Mouse (Mus musculus) R1 (cell line): Measurements from ENCODE around the gene Nfatc3.

Experiments
- DNase-seq: peaks from one replicate; pipeline ENCODE4 v3.0.0-alpha.2; 2018; ENCODE audit warnings: low read depth, low spot score

The Nfatc3 gene

GRCm38 (mm10) chr8:106126055-106126454, 67.4 kb downstream of the Nfatc3 start:
- DNase-seq, result no peak

DNA sequence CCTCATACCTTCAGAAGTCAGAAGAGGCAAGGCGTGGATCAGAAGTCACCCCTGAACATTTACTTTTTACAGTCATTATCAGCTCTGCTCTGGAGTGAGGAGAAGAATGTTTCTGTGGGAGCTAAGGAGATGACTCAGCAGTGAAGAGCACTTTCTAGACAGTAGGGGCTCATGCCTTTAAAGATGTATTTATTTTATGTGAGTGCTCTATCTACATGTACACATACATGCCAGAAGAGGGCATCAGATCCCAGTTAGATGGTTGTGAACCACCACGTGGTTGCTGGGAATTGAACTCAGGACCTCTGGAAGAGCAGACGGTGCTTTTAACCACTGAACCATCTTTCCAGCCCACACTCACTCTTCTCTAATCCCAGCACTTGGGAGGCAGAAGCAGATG, 68.4 kb downstream of the Nfatc3 start:
- DNase-seq, result peak; percentile 63

GRCm38 (mm10) chr8:106127882-106128410, 69.3 kb downstream of the Nfatc3 start:
- DNase-seq, result no peak

- DNase-seq, result no peak
Measured at GRCm38 (mm10) chr8:106129232-106129930, 70.7 kb downstream of the Nfatc3 start.

DNA sequence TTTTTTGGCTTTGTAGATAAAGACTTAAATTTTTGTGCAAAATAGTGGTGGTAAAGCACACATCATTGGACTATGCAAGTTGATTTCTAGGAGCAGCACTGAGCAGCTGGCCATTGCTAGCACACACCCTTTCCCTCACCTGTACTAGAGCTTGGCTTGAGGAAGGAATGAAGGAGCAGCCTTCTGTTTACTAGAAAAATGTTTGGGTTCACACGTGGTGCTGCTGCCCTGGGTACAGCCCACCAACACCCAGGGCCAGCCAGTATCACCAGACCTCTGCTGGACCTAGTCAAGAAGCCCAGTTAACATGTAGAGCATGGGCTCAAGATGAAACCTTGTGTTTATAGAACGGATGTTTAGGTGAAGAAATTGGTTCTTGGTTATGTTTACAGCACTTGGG, 71.4 kb downstream of the Nfatc3 start:
- no peak for DNase-seq

GRCm38 (mm10) chr8:106130505-106130904, 71.9 kb downstream of the Nfatc3 start:
- DNase-seq, result no peak

- DNase-seq, result no peak
Measured at GRCm38 (mm10) chr8:106131021-106131420, 72.4 kb downstream of the Nfatc3 start.

DNA sequence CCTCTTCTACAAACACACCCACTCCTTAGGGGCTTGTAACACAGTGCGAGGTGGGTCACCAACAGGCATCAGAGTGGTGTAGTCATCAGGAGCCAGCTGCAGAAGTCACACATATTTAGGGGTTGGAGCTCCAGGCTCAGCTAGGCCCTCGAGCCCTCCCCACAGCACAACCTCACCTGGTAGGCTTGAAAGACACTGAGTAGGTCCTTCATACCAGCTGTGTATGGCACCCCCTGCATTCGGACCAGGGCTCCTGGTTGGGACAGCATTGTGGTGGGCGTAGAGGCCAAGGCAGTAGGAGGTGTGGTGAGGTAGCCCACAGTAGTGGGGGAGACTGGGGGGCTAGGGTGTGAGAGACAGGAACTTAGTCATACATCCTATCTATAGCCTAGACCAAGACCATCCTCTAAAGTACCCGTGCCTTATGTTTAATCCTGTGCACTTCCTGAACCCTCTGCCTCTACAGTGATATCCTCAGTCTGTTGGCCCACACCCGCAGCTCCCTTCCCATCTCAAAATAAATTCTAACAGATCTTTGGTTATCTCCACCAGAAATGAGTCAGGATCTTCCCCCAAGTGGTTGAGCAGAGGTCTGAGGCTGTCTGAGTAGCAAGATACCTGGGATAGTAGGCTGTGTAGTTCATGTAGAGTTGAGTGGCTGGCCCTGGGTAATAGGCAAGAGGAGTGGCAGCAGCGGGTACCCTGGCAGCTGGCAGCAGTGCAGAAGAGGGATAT, 73.0 kb downstream of the Nfatc3 start:
- DNase-seq, result no peak

DNA sequence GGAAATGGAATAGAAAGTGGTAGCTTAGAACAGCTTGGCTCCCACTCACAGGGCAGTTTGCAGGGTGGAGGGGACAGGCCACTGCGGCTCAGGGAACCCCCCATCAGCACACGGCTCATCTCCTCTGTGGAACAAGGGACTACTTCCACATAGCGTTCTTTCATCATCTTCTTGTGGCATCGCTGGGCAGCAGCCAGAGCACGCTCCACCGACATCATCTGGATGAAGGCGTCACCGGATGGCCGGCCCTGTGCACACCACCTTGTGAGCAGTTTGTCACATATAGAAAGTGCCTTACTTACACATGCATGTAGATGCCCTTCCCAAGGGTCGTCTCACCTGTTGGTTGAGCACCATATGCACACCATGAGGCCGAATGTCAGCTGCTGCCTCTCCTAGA, 73.7 kb downstream of the Nfatc3 start:
- DNase-seq, result no peak

GRCm38 (mm10) chr8:106133526-106133925, 74.9 kb downstream of the Nfatc3 start:
- DNase-seq, result no peak

GRCm38 (mm10) chr8:106133946-106134345, 75.3 kb downstream of the Nfatc3 start:
- no peak for DNase-seq

DNA sequence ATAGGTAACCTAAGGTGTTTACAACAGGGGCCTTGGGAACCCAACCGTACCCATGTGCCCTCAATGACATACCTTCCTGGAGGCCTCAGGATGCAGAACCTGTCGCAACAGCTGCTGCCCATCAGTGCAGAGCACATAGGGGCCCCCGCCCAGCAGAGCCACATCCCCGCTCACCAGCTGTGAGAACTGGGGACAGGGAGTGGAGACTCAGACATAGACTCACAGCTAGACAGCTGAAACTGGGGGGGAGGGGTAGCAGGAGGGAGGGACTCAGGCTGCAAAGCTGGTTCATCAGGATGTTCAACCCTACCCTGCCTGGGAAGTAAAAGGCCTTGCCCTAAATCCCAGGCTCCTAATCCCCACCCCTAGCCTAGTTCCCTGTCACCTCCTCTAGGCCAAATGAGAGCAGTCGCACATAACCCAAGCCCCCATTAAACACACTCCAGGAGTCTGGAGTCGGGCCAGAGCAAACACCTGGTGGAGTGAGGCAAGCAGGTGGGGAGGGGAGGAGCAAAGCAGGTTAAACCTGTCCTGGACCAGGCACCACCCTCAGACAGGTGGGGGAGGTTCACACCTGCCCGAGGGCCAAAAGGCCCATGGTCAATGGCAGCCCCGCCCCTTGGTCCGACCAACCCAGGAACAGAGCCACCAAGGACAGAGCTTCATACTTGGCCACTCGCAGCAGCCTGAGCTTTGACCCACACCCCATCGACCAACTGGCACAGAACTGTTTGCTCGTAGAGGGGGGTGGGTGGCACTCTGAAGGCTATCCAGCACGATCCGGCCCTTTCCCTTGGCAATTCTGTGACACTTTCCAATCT, 76.3 kb downstream of the Nfatc3 start:
- peak; percentile 70 for DNase-seq

DNA sequence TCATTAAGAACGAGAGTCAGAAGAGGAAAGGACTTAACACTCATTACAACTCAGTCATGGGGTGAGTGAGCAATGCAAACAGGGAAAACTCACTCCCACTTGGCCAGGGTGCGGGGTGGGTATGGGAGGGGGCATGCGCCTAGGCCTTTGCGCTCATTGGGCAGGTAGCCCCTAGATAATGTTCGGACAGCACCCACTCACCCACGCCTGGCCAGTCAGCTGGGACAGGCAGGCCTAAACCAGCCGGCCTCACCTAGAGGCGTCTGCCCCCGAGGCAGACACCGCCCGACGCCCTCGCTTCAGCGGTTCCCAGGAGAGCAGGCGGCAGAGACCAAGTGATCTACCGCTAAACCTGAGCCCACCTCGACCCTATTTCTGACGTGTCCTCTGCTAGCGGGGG, 77.0 kb downstream of the Nfatc3 start:
- no peak for DNase-seq

DNA sequence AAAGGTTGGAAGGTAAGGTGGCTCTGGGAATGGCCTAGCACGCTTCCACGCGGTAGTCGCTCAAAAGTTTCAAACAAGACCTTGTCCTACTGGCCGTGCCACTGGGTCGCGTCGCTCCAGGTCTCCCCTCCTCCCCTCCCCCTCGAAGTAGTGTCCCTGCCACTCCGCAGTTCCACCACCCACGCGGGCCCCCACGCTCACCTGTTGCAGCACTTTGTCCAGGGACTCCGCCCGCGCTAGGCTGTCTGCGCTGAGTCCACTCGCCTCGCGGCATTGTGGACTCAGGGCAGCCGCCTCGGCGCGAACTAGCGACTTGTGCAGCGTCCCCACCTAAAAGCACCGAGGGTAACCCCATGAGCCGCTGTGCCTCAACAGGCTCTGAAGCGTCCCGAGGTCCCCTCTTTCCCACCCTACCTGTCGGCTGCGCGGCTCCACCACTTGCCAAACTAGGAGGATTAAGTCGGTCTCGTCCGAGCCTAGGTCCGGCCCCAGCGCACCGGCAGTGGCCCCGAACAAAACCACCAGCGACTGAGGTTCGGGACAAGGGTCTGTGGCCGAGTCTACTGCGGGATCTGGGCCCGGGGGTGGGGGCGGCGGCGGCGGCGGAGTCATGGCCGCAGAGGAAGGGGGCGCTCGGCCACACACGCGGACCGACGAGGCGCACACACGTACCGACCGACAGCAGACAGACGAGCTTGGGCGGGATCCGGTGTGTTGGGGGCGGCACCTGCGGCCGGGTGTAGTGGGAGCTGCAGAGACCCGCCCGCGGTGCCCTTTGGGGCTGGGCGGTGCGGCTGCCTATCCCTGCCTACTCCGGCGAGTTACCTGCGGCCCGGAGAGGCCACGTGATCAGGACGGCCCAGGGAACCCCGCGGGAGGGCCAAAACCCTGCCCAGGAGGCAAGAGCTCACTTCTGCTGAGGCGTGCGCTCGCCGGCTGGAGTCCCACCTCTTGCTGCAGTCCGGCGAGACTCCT, 77.8 kb downstream of the Nfatc3 start, which contains the start of gene Esrp2:
Esrp2 (minus strand) TSS at position 819 of the 975 bp plus-strand sequence.
- peak; percentile 75 for DNase-seq

DNA sequence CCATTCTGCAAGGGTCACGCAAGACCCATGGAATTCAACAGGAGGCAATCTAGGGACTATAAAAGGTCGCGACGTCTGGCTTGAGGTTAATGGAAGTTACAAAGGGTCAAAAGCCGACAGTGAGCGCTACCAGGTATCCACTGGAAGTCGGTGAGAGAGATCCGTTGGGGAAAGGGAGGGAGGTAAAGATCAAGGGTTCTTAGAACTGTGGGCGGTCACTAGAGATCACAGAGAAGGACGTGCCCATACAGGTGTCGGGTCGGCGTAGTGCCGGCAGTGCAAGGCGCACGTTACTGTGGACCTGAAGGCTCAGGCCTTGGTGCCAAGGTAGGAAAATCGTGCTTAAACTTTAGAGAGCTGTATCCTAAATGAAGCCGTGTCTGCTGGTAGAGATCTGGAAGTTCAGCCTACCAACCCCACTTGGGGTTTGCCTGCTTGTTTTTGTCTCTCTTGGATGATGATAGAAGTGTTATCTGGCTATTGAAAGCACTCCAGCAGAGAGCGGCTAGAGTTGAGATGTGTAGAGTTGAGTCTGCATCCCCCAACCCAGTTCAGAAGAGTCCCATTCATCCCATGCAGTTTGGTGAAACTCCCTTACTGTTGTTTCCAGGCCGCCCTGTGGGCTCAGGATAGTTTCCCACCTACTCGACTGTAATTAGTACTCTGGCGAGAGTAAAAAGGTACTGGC, 78.7 kb downstream of the Nfatc3 start:
- DNase-seq, result no peak

DNA sequence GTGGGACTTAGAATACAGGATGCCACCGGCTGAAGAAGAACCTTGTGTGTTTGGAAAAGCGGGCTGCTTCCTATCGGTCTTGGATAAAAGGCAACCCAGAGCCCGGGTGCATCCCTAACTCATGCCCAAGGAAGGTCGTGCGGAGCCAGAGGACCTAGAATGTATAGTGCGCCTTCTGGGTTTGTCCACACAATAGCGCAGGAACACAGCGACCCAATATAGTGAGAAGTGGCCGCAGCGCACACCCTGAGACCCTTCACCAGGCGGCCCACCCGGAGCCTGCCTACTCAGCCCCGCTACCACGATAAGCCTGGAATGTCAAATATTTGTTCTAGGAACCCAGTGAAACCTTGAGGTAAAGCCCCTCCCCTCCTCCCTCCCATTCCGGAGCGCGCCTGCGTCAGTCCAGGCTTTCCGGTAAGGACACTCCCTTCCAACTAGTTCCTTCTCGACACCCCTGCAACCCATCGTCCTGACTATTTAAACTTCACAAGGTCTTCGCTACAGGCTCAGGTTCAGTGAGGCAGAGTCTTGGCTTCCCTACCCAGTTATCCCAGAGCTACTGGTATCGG, 79.4 kb downstream of the Nfatc3 start:
- peak; percentile 94 for DNase-seq

GRCm38 (mm10) chr8:106138616-106139015, 80.0 kb downstream of the Nfatc3 start:
- no peak for DNase-seq

DNA sequence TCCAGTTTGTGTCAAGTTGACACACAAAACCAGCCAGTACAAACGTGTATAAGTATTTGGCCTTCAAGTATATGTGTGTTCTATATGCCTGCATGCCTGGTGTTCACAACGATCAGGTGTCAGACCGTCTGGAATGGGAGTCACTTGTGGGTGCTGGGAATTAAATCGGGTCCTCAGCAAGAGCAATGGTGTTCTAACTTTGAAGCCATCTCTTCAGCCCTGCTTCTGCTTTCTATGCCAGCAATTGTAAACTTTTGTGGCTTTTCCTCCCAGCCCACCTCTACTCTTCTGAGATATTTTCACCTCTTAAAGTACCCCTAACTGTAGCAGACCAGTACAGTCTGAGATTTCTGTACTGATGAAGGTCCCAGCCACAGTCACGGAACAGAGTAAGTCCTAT, 81.6 kb downstream of the Nfatc3 start:
- DNase-seq, result no peak

DNA sequence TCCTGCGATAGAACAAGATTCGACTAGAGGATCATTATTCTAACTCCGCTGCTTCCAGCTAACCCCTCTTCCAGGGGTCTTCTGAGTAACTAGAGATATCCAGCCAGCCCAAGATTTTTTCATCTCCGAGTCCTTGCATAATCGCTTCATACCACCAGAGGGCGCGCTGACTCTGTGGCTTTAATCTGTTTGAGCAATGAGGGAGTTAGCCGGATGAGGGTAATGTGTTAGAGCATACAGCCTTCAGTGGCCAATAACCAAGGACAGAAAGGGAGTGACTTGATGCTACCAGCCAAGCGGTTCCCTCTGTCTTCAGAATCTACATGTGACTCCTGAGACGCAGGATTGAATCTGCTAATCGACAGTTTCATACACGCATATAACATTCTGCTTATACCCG, 82.1 kb downstream of the Nfatc3 start:
- DNase-seq, result peak; percentile 90

DNA sequence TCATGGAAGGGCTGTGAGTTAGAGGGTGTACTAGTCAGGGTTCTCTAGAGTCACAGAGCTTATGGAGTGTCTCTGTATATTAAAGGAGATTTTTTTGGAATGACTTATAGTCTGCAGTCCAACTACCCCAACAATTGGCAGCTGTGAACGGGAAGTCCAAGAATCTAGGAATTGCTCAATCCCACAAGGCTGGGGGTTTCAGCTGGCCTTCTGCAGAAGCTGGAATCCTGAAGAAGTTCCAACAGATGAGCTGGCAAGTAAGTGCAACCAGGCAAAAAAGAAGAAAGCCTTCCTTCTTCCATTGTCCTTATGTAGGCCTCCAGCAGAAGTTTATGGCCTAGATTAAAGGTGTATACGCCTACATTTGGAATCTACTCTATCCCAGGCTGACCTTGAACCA, 86.7 kb downstream of the Nfatc3 start:
- DNase-seq, result no peak
